Mouse (Mus musculus): ENCODE measurements at regions not wholly inside any gene's neighbourhood (a gene's known extent, or its start where the extent isn't known, plus 50 kb on each side); places are given as distances from the start of the nearest gene placed in this dataset.

GRCm38 (mm10) chr14:58502890-58503289 lies 432.5 kb downstream of the Fgf9 start:
- no peak overlapping the region for H3K4me3 ChIP-seq (ENCODE audit: control insufficient read depth in 1 of 2, insufficient read depth in 1 of 2, low read depth in 2 of 2, low read length in 2 of 2)

GRCm38 (mm10) chr14:58500014-58500413 lies 429.7 kb downstream of the Fgf9 start:
- Histone ChIP-seq H3K9me3 (replicated peaks; ENCODE audit: insufficient read depth, low read length) (no peaks in the 10 kb centered on the region), H3K27me3 (ENCODE audit: control insufficient read depth in 1 of 2, insufficient read depth in 2 of 2, low read length in 2 of 2) (no peaks in the 10 kb centered on the region), H3K27ac (ENCODE audit: control insufficient read depth, low read depth, low read length) (no peak overlapping the region), H3K4me3 (ENCODE audit: control insufficient read depth in 1 of 2, insufficient read depth in 1 of 2, low read depth in 2 of 2, low read length in 2 of 2) (no peak overlapping the region), H3K79me2 (ENCODE audit: control insufficient read depth, insufficient read depth, low read length, poor library complexity) (no peaks in the 10 kb centered on the region), H3K36me3 (ENCODE audit: control insufficient read depth in 1 of 2, insufficient read depth in 2 of 2, low read length in 2 of 2) (no peaks in the 10 kb centered on the region), H3K4me1 (ENCODE audit: control insufficient read depth in 1 of 2, insufficient read depth in 2 of 2, low read length in 2 of 2) (no peaks in the 10 kb centered on the region), H3K9ac (ENCODE audit: control insufficient read depth, low read depth, low read length, poor library complexity, severe bottlenecking) (no peak overlapping the region)
- no peak for TF ChIP-seq TAL1 (IDR thresholded peaks at IDR 0.05; ENCODE audit: low read length)
- TF ChIP-seq TBP (IDR thresholded peaks at IDR 0.05; ENCODE audit: low read depth, low read length) = no peak
- TF ChIP-seq ZC3H11A (IDR thresholded peaks at IDR 0.05; ENCODE audit: low read depth, low read length) = no peak
- no peak for TF ChIP-seq MAX (IDR thresholded peaks at IDR 0.05; ENCODE audit: low read length)
- no peak for TF ChIP-seq MAZ (IDR thresholded peaks at IDR 0.05; ENCODE audit: low read depth, low read length)
- no peak for TF ChIP-seq BHLHE40 (IDR thresholded peaks at IDR 0.05; ENCODE audit: borderline replicate concordance, low read depth, low read length)
- no peak for TF ChIP-seq CHD1 (IDR thresholded peaks at IDR 0.05; ENCODE audit: low read depth, low read length)
- TF ChIP-seq ZKSCAN1 (IDR thresholded peaks at IDR 0.05; ENCODE audit: low read depth, low read length) = no peak
- TF ChIP-seq NRF1 (IDR thresholded peaks at IDR 0.05; ENCODE audit: insufficient read depth, low read depth, low read length, poor library complexity, severe bottlenecking) = no peak
- no peak for TF ChIP-seq E2F4 (IDR thresholded peaks at IDR 0.05; ENCODE audit: borderline replicate concordance, low read depth, low read length)
- no peak for TF ChIP-seq POLR2AphosphoS5 (IDR thresholded peaks at IDR 0.05; ENCODE audit: borderline replicate concordance, low read depth, low read length)
- TF ChIP-seq TCF12 (IDR thresholded peaks at IDR 0.05; ENCODE audit: low read depth, low read length) = no peak
- no peak for TF ChIP-seq POLR2AphosphoS2 (IDR thresholded peaks at IDR 0.05; ENCODE audit: low read length)
- TF ChIP-seq CHD2 (IDR thresholded peaks at IDR 0.05; ENCODE audit: low read length) = no peak
- no peak for TF ChIP-seq RAD21 (IDR thresholded peaks at IDR 0.05; ENCODE audit: low read depth, low read length)
- TF ChIP-seq EP300 (IDR thresholded peaks at IDR 0.05; ENCODE audit: low read depth in 1 of 2, low read length in 2 of 2) = no peak
- DNase-seq (ENCODE audit: low read depth, low spot score) = no peak

More at GRCm38 (mm10) chr14:58502890-58503289, 432.5 kb downstream of the Fgf9 start:
- H3K36me3 ChIP-seq (ENCODE audit: control insufficient read depth in 1 of 2, insufficient read depth in 2 of 2, low read length in 2 of 2) = no peaks in the 10 kb centered on the region
- H3K9ac ChIP-seq (ENCODE audit: control insufficient read depth, low read depth, low read length, poor library complexity, severe bottlenecking) = no peak overlapping the region
- no peaks in the 10 kb centered on the region for H3K27me3 ChIP-seq (ENCODE audit: control insufficient read depth in 1 of 2, insufficient read depth in 2 of 2, low read length in 2 of 2)
- no peak for DNase-seq (ENCODE audit: low read depth, low spot score)
- no peak overlapping the region for H3K27ac ChIP-seq (ENCODE audit: control insufficient read depth, low read depth, low read length)
- H3K4me1 ChIP-seq (ENCODE audit: control insufficient read depth in 1 of 2, insufficient read depth in 2 of 2, low read length in 2 of 2) = no peaks in the 10 kb centered on the region
- no peaks in the 10 kb centered on the region for H3K79me2 ChIP-seq (ENCODE audit: control insufficient read depth, insufficient read depth, low read length, poor library complexity)
- no peaks in the 10 kb centered on the region for H3K9me3 ChIP-seq (replicated peaks; ENCODE audit: insufficient read depth, low read length)
- no peak for TF ChIP-seq BHLHE40 (IDR thresholded peaks at IDR 0.05; ENCODE audit: borderline replicate concordance, low read depth, low read length)
- TF ChIP-seq ZKSCAN1 (IDR thresholded peaks at IDR 0.05; ENCODE audit: low read depth, low read length) = no peak
- TF ChIP-seq JUND (IDR thresholded peaks at IDR 0.05; ENCODE audit: low read depth, low read length) = no peak
- no peak for TF ChIP-seq ZC3H11A (IDR thresholded peaks at IDR 0.05; ENCODE audit: low read depth, low read length)
- TF ChIP-seq MEF2A (IDR thresholded peaks at IDR 0.05; ENCODE audit: extremely low read depth, insufficient replicate concordance, low read depth, low read length, poor library complexity, severe bottlenecking) = no peak
- TF ChIP-seq TBP (IDR thresholded peaks at IDR 0.05; ENCODE audit: low read depth, low read length) = no peak
- TF ChIP-seq GATA1 (IDR thresholded peaks at IDR 0.05; ENCODE audit: low read depth, low read length) = no peak
- TF ChIP-seq POLR2AphosphoS2 (IDR thresholded peaks at IDR 0.05; ENCODE audit: low read length) = no peak
- no peak for TF ChIP-seq NELFE (IDR thresholded peaks at IDR 0.05; ENCODE audit: low read depth, low read length)
- no peak for TF ChIP-seq NRF1 (IDR thresholded peaks at IDR 0.05; ENCODE audit: insufficient read depth, low read depth, low read length, poor library complexity, severe bottlenecking)

All from MEL (cell line).